Mouse (Mus musculus) kidney, postnatal 25 days (tissue): Measurements from ENCODE around the gene Flywch1.

Experiments used
- DNase-seq, 2 experiments: peaks; one replicate each; pipeline ENCODE4 v3.0.0; 2021; ENCODE audit warnings: mixed read lengths in 2 of 2

Gene Flywch1

GRCm38 (mm10) chr17:23771284-23772218 is at the start of gene Flywch1:
Gene Flywch1, minus strand, starts transcription at chr17:23771602.
- DNase-seq, result peak; percentile 99

- peak in 1 of 2 experiments; percentile 35 for DNase-seq
Measured at GRCm38 (mm10) chr17:23820731-23821130, 49.3 kb upstream of the Flywch1 start.

- no peak for DNase-seq
Measured at GRCm38 (mm10) chr17:23819235-23819634, 47.8 kb upstream of the Flywch1 start.

GRCm38 (mm10) chr17:23818579-23818978 is 47.2 kb upstream of the Flywch1 start:
- no peak for DNase-seq

GRCm38 (mm10) chr17:23815641-23816040 is 44.2 kb upstream of the Flywch1 start:
- peak in 1 of 2 experiments; percentile 41 for DNase-seq

GRCm38 (mm10) chr17:23807918-23808317 is 36.5 kb upstream of the Flywch1 start:
- DNase-seq, result peak in 1 of 2 experiments; percentile 55

GRCm38 (mm10) chr17:23806867-23807266 is 35.5 kb upstream of the Flywch1 start:
- DNase-seq, result peak; percentile 67 to 83

- DNase-seq, result no peak
Measured at GRCm38 (mm10) chr17:23804426-23805085, 33.2 kb upstream of the Flywch1 start.

GRCm38 (mm10) chr17:23803366-23804041 is 32.1 kb upstream of the Flywch1 start:
- DNase-seq, result peak; percentile 89 to 93

GRCm38 (mm10) chr17:23802746-23803365 is 31.5 kb upstream of the Flywch1 start:
- peak; percentile 98 to 100 for DNase-seq

- no peak for DNase-seq
Measured at GRCm38 (mm10) chr17:23801627-23802026, 30.2 kb upstream of the Flywch1 start.

GRCm38 (mm10) chr17:23797316-23797715 is 25.9 kb upstream of the Flywch1 start:
- no peak for DNase-seq

- DNase-seq, result no peak
Measured at GRCm38 (mm10) chr17:23795323-23795722, 23.9 kb upstream of the Flywch1 start.

- DNase-seq, result no peak
Measured at GRCm38 (mm10) chr17:23791079-23791357, 19.6 kb upstream of the Flywch1 start.

GRCm38 (mm10) chr17:23790269-23791078 is 19.1 kb upstream of the Flywch1 start, which contains the start of gene Srrm2:
Gene Srrm2, plus strand, starts transcription at chr17:23790532.
- DNase-seq, result peak; percentile 67 to 71

GRCm38 (mm10) chr17:23789749-23790268 is 18.4 kb upstream of the Flywch1 start:
- no peak for DNase-seq

- no peak for DNase-seq
Measured at GRCm38 (mm10) chr17:23788973-23789372, 17.6 kb upstream of the Flywch1 start.

GRCm38 (mm10) chr17:23786510-23786931 is 15.1 kb upstream of the Flywch1 start:
- DNase-seq, result no peak

GRCm38 (mm10) chr17:23785561-23786471 is 14.4 kb upstream of the Flywch1 start, which contains the start of gene Flywch2:
Gene Flywch2, minus strand, starts transcription at chr17:23786081.
- peak; percentile 88 to 91 for DNase-seq

- DNase-seq, result no peak
Measured at GRCm38 (mm10) chr17:23783352-23783751, 11.9 kb upstream of the Flywch1 start.
